Mouse (Mus musculus) spleen, adult 2 months (tissue): ENCODE measurements around the gene Socs3. TPM values are rescaled to one million over a fixed set of nuclear protein-coding genes. Genes with fewer than 3 reads are reported as not detected.

Experiments
- DNase-seq, 2 experiments: peaks; one replicate each; pipeline versions ENCODE4 v3.0.0 to v3.0.0-alpha.2; 2012 to 2021; ENCODE audit warnings: low spot score in 2 of 2, low read depth in 1 of 2
- H3K27ac ChIP-seq: fragments of 200-500 bp; 2 replicates; pipeline ENCODE4 v1.5.1; 2012; ENCODE audit warnings: low read length, inconsistent platforms; ENCODE audit not compliant: insufficient read depth
- H3K27me3 ChIP-seq: fragments of 200-500 bp; 2 replicates; pipeline ENCODE4 v1.6.1; 2012; ENCODE audit warnings: mild to moderate bottlenecking, moderate library complexity, low read length, inconsistent platforms; ENCODE audit not compliant: control insufficient read depth, insufficient read depth
- H3K36me3 ChIP-seq: fragments of 200-500 bp; 2 replicates; pipeline ENCODE4 v1.6.1; 2012; ENCODE audit warnings: mild to moderate bottlenecking, low read length, inconsistent platforms; ENCODE audit not compliant: control insufficient read depth, insufficient read depth
- H3K4me1 ChIP-seq: fragments of 200-500 bp; 2 replicates; pipeline ENCODE4 v1.6.1; 2011; ENCODE audit warnings: inconsistent platforms; ENCODE audit not compliant: control insufficient read depth, insufficient read depth, insufficient read length
- H3K4me3 ChIP-seq: fragments of 200-500 bp; 2 replicates; pipeline ENCODE4 v1.5.1; 2011; ENCODE audit warnings: mild to moderate bottlenecking, inconsistent platforms; ENCODE audit not compliant: insufficient read depth, insufficient read length; ENCODE audit errors: extremely low read depth
- CTCF ChIP-seq: fragments of 200-500 bp; IDR thresholded peaks from 2 replicates; pipeline ENCODE4 v1.5.1; 2011; ENCODE audit warnings: mild to moderate bottlenecking, inconsistent platforms; ENCODE audit not compliant: insufficient read depth, insufficient read length, insufficient replicate concordance; ENCODE audit errors: extremely low read depth
- POLR2A ChIP-seq: fragments of 200-500 bp; IDR thresholded peaks from 2 replicates; pipeline ENCODE4 v1.6.1; 2011; ENCODE audit warnings: low read depth, low read length, inconsistent platforms
- WGBS: fragments of 180-500 bp; shearing (Covaris S2); methylation state at CpG from one replicate; pipeline ENCODE4 v1.1.7; 2018; 5-methylcytosine and 5-hydroxymethylcytosine counted together
- polyA plus RNA-seq: library from polyadenylated mRNA; depleted of rRNA; stranded (reverse); fragments of >200 nt; gene quantifications from 2 replicates; pipeline ENCODE4 v1.2.3, GENCODE M21; 2012

The Socs3 gene
- polyA plus RNA-seq, 1 experiment, result 22.0 TPM

DNA sequence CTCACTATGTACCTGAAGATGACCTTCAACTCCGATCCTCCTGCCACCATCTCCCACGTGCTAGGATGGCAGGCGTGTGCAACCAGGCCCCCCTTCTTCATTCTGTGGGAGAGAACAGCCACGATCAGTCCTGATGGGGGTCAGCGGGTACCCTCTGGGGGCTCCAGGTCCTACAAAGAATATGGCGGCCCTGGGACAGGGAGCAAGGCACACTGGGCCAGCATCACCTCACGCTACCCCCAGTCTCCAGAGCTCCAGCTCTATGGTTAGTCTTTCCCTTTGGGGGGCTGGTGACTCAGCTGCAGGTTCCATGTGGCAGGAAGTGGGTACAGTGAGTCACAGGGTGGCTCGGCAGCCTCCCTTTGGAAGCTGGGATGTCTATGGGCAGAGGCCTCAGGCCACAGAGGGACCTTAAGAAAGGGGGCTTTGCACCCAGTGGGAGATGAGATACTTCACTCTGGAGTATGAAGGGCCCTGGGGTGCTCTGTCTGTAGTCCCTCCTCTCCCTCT, 28.5 kb downstream of the Socs3 start:
- DNase-seq, result no peak
- Histone ChIP-seq H3K27me3 (no peaks in the 10 kb centered on the region), H3K36me3 (no peaks in the 10 kb centered on the region), H3K4me3 (no peak overlapping the region), H3K4me1 (peaks cover 6% of the 10 kb centered on the region; the same call in 1 of the 2 replicates), H3K27ac (no peak overlapping the region)
- WGBS, result 85% methylated on average over 8 of the region's 8 CpGs
- TF ChIP-seq CTCF (no peak), POLR2A (no peak)

DNA sequence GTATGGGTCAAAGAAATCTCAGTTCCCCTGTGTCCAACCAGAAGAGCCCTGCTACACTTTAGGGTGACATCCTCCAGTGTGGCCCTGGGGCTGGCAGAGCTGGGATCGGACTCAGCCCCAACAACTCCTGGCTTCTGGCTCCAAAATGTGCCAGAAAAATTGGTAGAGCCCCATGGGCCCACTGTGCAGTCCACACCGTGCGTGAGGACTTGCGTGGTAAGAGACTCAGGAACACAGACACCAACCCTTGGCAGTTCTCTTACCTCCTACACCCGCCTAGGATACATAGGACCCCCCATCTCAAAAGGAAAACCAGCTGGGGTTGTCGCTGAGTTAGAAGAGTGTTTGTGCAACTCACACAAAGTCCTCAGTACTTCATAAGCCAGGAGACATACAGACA, 29.0 kb downstream of the Socs3 start:
- Histone ChIP-seq H3K27ac (no peak overlapping the region), H3K4me3 (no peak overlapping the region), H3K36me3 (no peaks in the 10 kb centered on the region), H3K27me3 (no peaks in the 10 kb centered on the region), H3K4me1 (peaks cover 4% of the 10 kb centered on the region; the same call in 1 of the 2 replicates)
- 93% methylated on average over 6 of the region's 6 CpGs for WGBS
- no peak for DNase-seq
- TF ChIP-seq POLR2A (no peak), CTCF (no peak)

DNA sequence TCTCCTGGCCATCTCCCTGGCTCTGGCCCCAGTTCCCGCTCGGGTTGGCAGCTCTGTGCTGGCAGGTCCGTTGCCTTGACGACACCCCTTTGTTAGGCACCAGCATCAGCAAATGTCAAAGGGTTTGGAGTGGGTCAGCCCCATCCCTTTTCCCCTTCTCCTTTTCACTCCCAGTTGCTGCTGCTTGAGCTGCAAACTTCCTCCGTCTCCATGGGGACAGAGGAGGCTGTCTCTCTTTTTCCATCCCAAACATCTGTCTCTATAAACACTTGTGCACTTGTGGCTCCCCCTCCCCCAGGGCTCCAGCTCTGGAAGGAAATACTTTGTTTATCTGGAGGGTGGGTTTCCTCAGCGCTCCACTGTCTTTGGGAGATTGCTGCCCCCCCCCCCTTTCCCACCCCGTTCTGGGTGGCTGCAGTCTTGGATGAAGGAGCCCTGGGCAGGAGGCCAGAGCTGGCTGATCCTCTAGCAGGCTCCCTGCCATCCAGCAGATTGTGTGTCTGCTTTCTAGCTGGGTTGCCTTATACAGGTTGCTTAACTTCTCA, 30.0 kb downstream of the Socs3 start:
- 41% methylated on average over 7 of the region's 7 CpGs for WGBS
- H3K4me1 ChIP-seq, result no peaks in the 10 kb centered on the region
- TF ChIP-seq POLR2A (no peak), CTCF (no peak)
- H3K27me3 ChIP-seq, result no peaks in the 10 kb centered on the region
- H3K27ac ChIP-seq, result no peak overlapping the region
- H3K4me3 ChIP-seq, result no peak overlapping the region
- DNase-seq, result no peak
- H3K36me3 ChIP-seq, result no peaks in the 10 kb centered on the region

DNA sequence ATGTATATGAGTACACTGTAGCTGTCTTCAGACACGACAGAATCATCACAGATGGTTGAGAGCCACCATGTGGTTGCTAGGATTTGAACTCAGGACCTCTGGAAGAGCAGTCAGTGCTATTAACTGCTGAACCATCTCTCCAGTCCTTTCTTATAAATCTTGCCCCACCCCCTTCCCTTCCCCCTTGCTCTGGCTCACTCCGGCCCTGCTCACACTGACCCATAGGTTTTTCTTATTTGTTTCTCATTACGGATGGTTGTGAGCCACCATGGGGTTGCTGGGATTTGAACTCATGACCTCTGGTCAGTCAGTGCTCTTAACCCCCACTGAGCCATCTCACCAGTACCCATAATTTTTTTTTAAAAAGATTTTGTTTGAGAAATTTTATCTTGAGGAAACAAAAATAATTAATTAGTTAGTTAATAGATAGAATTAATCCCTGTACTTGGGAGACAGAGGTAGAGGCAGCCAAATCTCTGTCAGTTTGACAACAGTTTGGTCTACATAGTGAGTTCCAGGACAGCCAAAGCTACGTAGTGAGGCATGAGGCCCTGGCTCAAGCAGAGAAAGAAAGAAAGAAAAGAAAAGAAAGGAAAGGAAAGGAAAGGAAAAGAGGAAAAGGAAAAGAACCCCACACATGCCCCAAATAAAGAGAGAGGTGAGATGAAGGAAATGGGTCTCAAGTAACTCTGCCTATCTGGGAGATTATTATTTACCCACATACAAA, 30.7 kb downstream of the Socs3 start:
- WGBS, result 72% methylated on average over 4 of the region's 4 CpGs
- Histone ChIP-seq H3K27me3 (no peaks in the 10 kb centered on the region), H3K4me1 (no peaks in the 10 kb centered on the region), H3K4me3 (no peak overlapping the region), H3K27ac (no peak overlapping the region), H3K36me3 (no peaks in the 10 kb centered on the region)
- TF ChIP-seq POLR2A (no peak), CTCF (no peak)
- DNase-seq, result no peak

DNA sequence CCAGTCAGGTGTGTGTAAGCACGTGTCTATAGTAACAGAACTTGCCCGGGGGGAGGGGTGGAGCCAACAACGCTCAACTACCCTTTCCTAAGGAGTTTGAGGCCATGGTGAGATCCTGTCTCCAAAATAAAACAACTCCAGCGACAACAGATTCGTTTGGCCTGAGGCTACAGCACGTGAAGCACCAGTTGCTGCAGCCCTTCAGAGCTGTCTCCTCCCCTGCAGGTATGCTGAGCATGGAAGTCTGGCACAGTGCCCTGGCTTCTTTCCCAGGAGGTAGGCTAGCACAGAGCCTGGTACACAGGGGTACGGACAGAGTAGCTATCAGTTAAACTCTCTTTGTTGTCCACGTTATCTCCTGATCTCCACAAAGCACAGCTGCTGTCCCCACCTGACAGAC, 33.6 kb downstream of the Socs3 start:
- 75% methylated on average over 8 of the region's 8 CpGs for WGBS
- Histone ChIP-seq H3K4me1 (no peaks in the 10 kb centered on the region), H3K27me3 (no peaks in the 10 kb centered on the region; the same call in 1 of the 2 replicates), H3K4me3 (no peak overlapping the region), H3K36me3 (no peaks in the 10 kb centered on the region), H3K27ac (no peak overlapping the region)
- no peak for DNase-seq
- TF ChIP-seq POLR2A (no peak), CTCF (no peak)

DNA sequence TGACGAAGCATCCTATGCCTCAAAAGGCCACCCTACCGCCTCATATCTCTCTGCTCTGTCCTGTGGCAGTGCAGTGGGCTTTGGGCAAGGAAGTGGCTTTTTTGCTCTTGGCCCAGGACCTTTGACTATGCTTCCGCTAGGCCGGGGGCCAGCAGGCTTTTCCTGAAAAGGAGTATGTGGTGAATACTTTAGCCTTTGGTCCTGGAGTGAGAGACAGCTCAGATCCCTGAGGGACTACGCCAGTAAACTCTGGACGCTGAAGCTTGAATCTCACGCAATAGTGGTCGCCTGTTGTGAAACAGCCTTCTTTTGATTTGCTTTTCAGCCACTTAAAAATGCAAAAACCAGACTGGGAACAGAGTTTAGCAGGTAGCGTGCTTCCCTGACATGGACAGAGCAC, 34.2 kb downstream of the Socs3 start:
- Histone ChIP-seq H3K27me3 (peaks cover 5% of the 10 kb centered on the region), H3K27ac (no peak overlapping the region)
- DNase-seq, result no peak

More for the DNA sequence above, 34.2 kb downstream of the Socs3 start:
- TF ChIP-seq POLR2A (no peak), CTCF (no peak)
- Histone ChIP-seq H3K4me1 (peaks cover 4% of the 10 kb centered on the region; the same call in 1 of the 2 replicates), H3K4me3 (no peak overlapping the region), H3K36me3 (no peaks in the 10 kb centered on the region)
- WGBS, result 56% methylated on average over 9 of the region's 9 CpGs
